In genomic region chr14:121588451-121588850, GRCm38 (mm10) we compare ENCODE assay signal across 8 mouse cellular contexts.
DNase-seq lines count a peak whose midpoint lies in the region; ATAC-seq and TF ChIP-seq lines count a peak whose summit lies in the region.

No protein-coding gene starts in this region.

- ATAC-seq in heart, postnatal 0 days (ENCODE audit: insufficient read depth, low read depth), result no peak
- ATAC-seq in heart, embryonic 12.5 days (ENCODE audit: insufficient number of reproducible peaks, low FRiP score), result no peak
- no peak for ATAC-seq in Patski
- 0 out of 2 replicates have a peak, but pooled peaks have one; percentile 18 for ATAC-seq in hindbrain, embryonic 16.5 days

- no peak overlapping the region for H3K27ac ChIP-seq in heart, postnatal 0 days (ENCODE audit: low read depth)
- no peak overlapping the region for H3K27ac ChIP-seq in heart, embryonic 12.5 days (ENCODE audit: poor library complexity, severe bottlenecking)
- H3K27ac ChIP-seq in hindbrain, embryonic 16.5 days (ENCODE audit: low read depth, low read length), result no peak overlapping the region

- POLR2A ChIA-PET in Patski (lab: Charles Lee), result no interaction called here

- 69% methylated on average over 4 of the region's 4 CpGs for WGBS in heart, postnatal 0 days
- 70% methylated on average over 4 of the region's 4 CpGs for WGBS in heart, embryonic 12.5 days
- 72% methylated on average over 4 of the region's 4 CpGs for WGBS in hindbrain, embryonic 16.5 days

- peak; percentile 46 for DNase-seq in heart, postnatal 0 days (ENCODE audit: low spot score)
- DNase-seq in 416B (ENCODE audit: low read depth) (peak; percentile 62), Patski (ENCODE audit: low read depth, low spot score) (no peak)
- DNase-seq in testis, postnatal 14 days (ENCODE audit: low spot score), result no peak
- DNase-seq in testis, postnatal 10 days (ENCODE audit: low spot score), result no peak
- DNase-seq in right cerebral cortex, postnatal 4 days, result no peak

- TF ChIP-seq CTCF in heart, postnatal 0 days (IDR thresholded peaks at IDR 0.05; ENCODE audit: low read depth), result peak; percentile 72
- TF ChIP-seq CTCF in Patski (IDR thresholded peaks at IDR 0.05), result peak; percentile 64

- H3K4me3 ChIP-seq in heart, postnatal 0 days (ENCODE audit: low read depth, low read length), result no peak overlapping the region
- no peak overlapping the region for H3K4me3 ChIP-seq in heart, embryonic 12.5 days
- no peak overlapping the region for H3K4me3 ChIP-seq in hindbrain, embryonic 16.5 days (ENCODE audit: low read length)

- no peak overlapping the region for H3K4me2 ChIP-seq in heart, postnatal 0 days (ENCODE audit: low read depth, low read length)
- no peak overlapping the region for H3K4me2 ChIP-seq in heart, embryonic 12.5 days
- no peak overlapping the region for H3K4me2 ChIP-seq in hindbrain, embryonic 16.5 days (ENCODE audit: low read length)

- TF ChIP-seq EP300 in heart, postnatal 0 days (IDR thresholded peaks at IDR 0.05; ENCODE audit: low read depth), result no peak

- H3K4me1 ChIP-seq in heart, postnatal 0 days (ENCODE audit: control insufficient read depth, insufficient read depth), result no peaks in the 10 kb centered on the region
- H3K4me1 ChIP-seq in heart, embryonic 12.5 days (replicated peaks), result peaks cover 35% of the 10 kb centered on the region
- peaks cover 13% of the 10 kb centered on the region for H3K4me1 ChIP-seq in hindbrain, embryonic 16.5 days (ENCODE audit: control insufficient read depth, insufficient read depth, low read depth, low read length)

- no peaks in the 10 kb centered on the region for H3K36me3 ChIP-seq in heart, postnatal 0 days (replicated peaks; ENCODE audit: control insufficient read depth, insufficient read depth, low read length)
- H3K36me3 ChIP-seq in heart, embryonic 12.5 days, result peaks cover 5% of the 10 kb centered on the region; the same call in 1 of the 2 replicates
- H3K36me3 ChIP-seq in hindbrain, embryonic 16.5 days (ENCODE audit: control insufficient read depth, insufficient read depth, low read length), result 0 out of 2 replicates have a peak, but pooled peaks cover 2% of the 10 kb centered on the region

- H3K9ac ChIP-seq in heart, postnatal 0 days (replicated peaks; ENCODE audit: low read depth, low read length), result no peak overlapping the region
- H3K9ac ChIP-seq in heart, embryonic 12.5 days, result no peak overlapping the region
- H3K9ac ChIP-seq in hindbrain, embryonic 16.5 days (ENCODE audit: low read depth, low read length), result no peak overlapping the region

- H3K27me3 ChIP-seq in heart, postnatal 0 days (ENCODE audit: control insufficient read depth, insufficient read depth, low read length), result no peaks in the 10 kb centered on the region
- no peaks in the 10 kb centered on the region for H3K27me3 ChIP-seq in heart, embryonic 12.5 days (replicated peaks)
- no peaks in the 10 kb centered on the region for H3K27me3 ChIP-seq in Patski
- H3K27me3 ChIP-seq in hindbrain, embryonic 16.5 days (replicated peaks; ENCODE audit: control insufficient read depth, insufficient read depth, low read length), result no peaks in the 10 kb centered on the region

- CTCF ChIA-PET in Patski (lab: Charles Lee), result interaction anchor here (0.7 to 2.7 kb wide), 10 partner anchors 8 to 307 kb away, joined by 3 to 9 read pairs (median 3); no protein-coding TSS in a partner anchor

- no peaks in the 10 kb centered on the region for H3K9me3 ChIP-seq in heart, postnatal 0 days (replicated peaks; ENCODE audit: control insufficient read depth, low read length)
- H3K9me3 ChIP-seq in heart, embryonic 12.5 days (replicated peaks), result no peaks in the 10 kb centered on the region
- no peaks in the 10 kb centered on the region for H3K9me3 ChIP-seq in hindbrain, embryonic 16.5 days (ENCODE audit: control insufficient read depth, low read length)

- in situ Hi-C loops in Patski (cut with MboI; ENCODE audit: low pct_unique_long_range_greater_than_20kb), result no loop called here

Comparison
In these comparisons a context has a peak if more than half of its experiments do, and no peak if none do; other contexts are left out.
1. DNase-seq: peak in heart, postnatal 0 days (single experiment) and 416B (single experiment); none in Patski (single experiment), testis, postnatal 14 days (single experiment), testis, postnatal 10 days (single experiment) and right cerebral cortex, postnatal 4 days (single experiment).